Mouse (Mus musculus) myocyte (in vitro differentiated cells): ENCODE results near the gene Hbq1a.

Experiments
- CEBPB ChIP-seq: IDR thresholded peaks from 2 replicates; pipeline ENCODE4 v1.6.1; 2011; ENCODE audit warnings: mild to moderate bottlenecking, moderate library complexity; ENCODE audit not compliant: poor library complexity, insufficient read depth, severe bottlenecking
- MYOD1 ChIP-seq, 3 experiments: IDR thresholded peaks; one replicate each; pipeline ENCODE4 v1.6.1; 2011; ENCODE audit warnings: control low read depth in 2 of 3, low read depth in 2 of 3, mild to moderate bottlenecking in 2 of 3, moderate library complexity in 1 of 3; ENCODE audit not compliant: insufficient read length in 2 of 3, control insufficient read depth in 1 of 3
- POLR2A ChIP-seq: IDR thresholded peaks from one replicate; pipeline ENCODE4 v1.6.1; 2011; ENCODE audit warnings: low read depth, mild to moderate bottlenecking, control low read depth, moderate library complexity; ENCODE audit not compliant: insufficient read length
- POLR2AphosphoS2 ChIP-seq: IDR thresholded peaks from one replicate; pipeline ENCODE4 v1.6.1; 2011; ENCODE audit warnings: low read depth, control low read depth; ENCODE audit not compliant: insufficient read length
- TCF12 ChIP-seq: IDR thresholded peaks from one replicate; pipeline ENCODE4 v1.6.1; 2011; ENCODE audit warnings: mild to moderate bottlenecking, control low read depth; ENCODE audit not compliant: poor library complexity, insufficient read depth, severe bottlenecking
- USF1 ChIP-seq: IDR thresholded peaks from one replicate; pipeline ENCODE4 v1.6.1; 2011; ENCODE audit warnings: low read depth, mild to moderate bottlenecking, control low read depth, moderate library complexity

DNA sequence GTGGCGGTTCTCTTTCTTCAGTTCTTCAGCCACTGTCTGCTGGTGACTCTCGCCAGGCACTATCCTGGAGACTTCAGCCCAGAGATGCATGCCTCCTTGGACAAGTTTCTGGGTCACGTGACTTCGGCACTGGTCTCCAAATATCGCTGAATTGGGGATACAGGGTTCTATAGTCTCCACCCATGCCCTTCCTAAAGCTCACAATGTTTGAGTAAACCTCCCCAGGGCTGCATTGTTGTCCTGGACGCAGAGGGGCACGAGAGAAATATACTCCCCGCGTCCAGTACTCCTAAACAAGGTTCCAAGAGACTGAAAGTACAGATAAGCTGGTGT is 12.4 kb upstream of the Hbq1a start:
- TF ChIP-seq POLR2A (no peak), USF1 (peak; percentile 2), MYOD1 (IDR thresholded peaks at IDR 0.05; ENCODE audit: control insufficient read depth in 1 of 3, insufficient read length in 2 of 3, low read depth in 2 of 3) (no peak), TCF12 (no peak), POLR2AphosphoS2 (no peak), CEBPB (no peak)
